Mouse (Mus musculus) embryonic facial prominence, embryonic 11.5 days (tissue): ENCODE results near the gene Pa2g4. TPM values are rescaled to one million over a fixed set of nuclear protein-coding genes. Genes with fewer than 3 reads are reported as not detected.

Experiments used
- microRNA-seq: library from miRNA; unstranded; fragments of <30 nt; microRNA quantifications from one replicate; pipeline ENCODE4, GENCODE M21; 2016; ENCODE audit warnings: borderline number of aligned reads
- polyA plus RNA-seq: library from polyadenylated mRNA; unstranded; fragments of >200 nt; fragmentation: Nextera tagmentation; extraction: Ambion mirVana; gene quantifications from 2 replicates; pipeline ENCODE4 v1.2.1, GENCODE M21; 2014

The Pa2g4 gene
- polyA plus RNA-seq, 1 experiment from 2014 or later, result 268 TPM

Small RNAs within 50 kb of the gene (microRNA-seq; reads per million reads assigned to microRNA genes)
- not detected for gene Gm47275
- not detected for gene Mir6916
- gene Mir6917, result not detected

Other genes with a start within 250 kb of the Pa2g4 start
- gene Cnpy2, start 243.5 kb downstream of the Pa2g4 start, polyA plus RNA-seq, result 288 and 305 TPM in 2 replicates
- gene Cs, start 228.3 kb downstream of the Pa2g4 start, polyA plus RNA-seq, result 246 and 258 TPM in 2 replicates
- 13.2 and 13.5 TPM in 2 replicates for gene Coq10a, start 197.0 kb downstream of the Pa2g4 start, polyA plus RNA-seq
- 9.3 and 10.4 TPM in 2 replicates for gene Ankrd52, start 188.9 kb downstream of the Pa2g4 start, polyA plus RNA-seq
- gene Slc39a5, start 164.8 kb downstream of the Pa2g4 start, polyA plus RNA-seq, result not detected in 2 replicates
- gene Nabp2, start 154.5 kb downstream of the Pa2g4 start, polyA plus RNA-seq, result 92.2 and 99.1 TPM in 2 replicates
- 36.4 and 38.9 TPM in 2 replicates for gene Rnf41, start 154.3 kb downstream of the Pa2g4 start, polyA plus RNA-seq
- gene Smarcc2, start 106.7 kb downstream of the Pa2g4 start, polyA plus RNA-seq, result 103 and 109 TPM in 2 replicates
- 678 and 740 TPM in 2 replicates for gene Myl6, start 71.8 kb downstream of the Pa2g4 start, polyA plus RNA-seq
- gene Myl6b, start 67.3 kb downstream of the Pa2g4 start, polyA plus RNA-seq, result 2.3 and 2.9 TPM in 2 replicates
- 12.5 and 15.8 TPM in 2 replicates for gene Esyt1, start 40.1 kb downstream of the Pa2g4 start, polyA plus RNA-seq
- 13.6 and 15.0 TPM in 2 replicates for gene Zc3h10, start 18.2 kb downstream of the Pa2g4 start, polyA plus RNA-seq
- 3,098 and 3,409 TPM in 2 replicates for gene Rpl41, start 16.7 kb downstream of the Pa2g4 start, polyA plus RNA-seq
- gene Erbb3, start 23.7 kb upstream of the Pa2g4 start, polyA plus RNA-seq, result 10.2 and 10.6 TPM in 2 replicates
- gene Rps26, start 60.8 kb upstream of the Pa2g4 start, polyA plus RNA-seq, result 765 and 782 TPM in 2 replicates
- 3.5 and 4.9 TPM in 2 replicates for gene Ikzf4, start 80.0 kb upstream of the Pa2g4 start, polyA plus RNA-seq
- 12.2 and 15.1 TPM in 2 replicates for gene Suox, start 108.1 kb upstream of the Pa2g4 start, polyA plus RNA-seq
- 71.6 and 74.3 TPM in 2 replicates for gene Rab5b, start 130.3 kb upstream of the Pa2g4 start, polyA plus RNA-seq
- gene Pmel, start 138.2 kb upstream of the Pa2g4 start, polyA plus RNA-seq, result 28.7 and 68.1 TPM in 2 replicates
- gene Cdk2, start 139.0 kb upstream of the Pa2g4 start, polyA plus RNA-seq, result 135 and 146 TPM in 2 replicates
- 5.9 and 8.0 TPM in 2 replicates for gene Dgka, start 178.9 kb upstream of the Pa2g4 start, polyA plus RNA-seq
- gene Pym1, start 181.9 kb upstream of the Pa2g4 start, polyA plus RNA-seq, result 45.9 TPM in 2 replicates
- gene Mmp19, start 224.9 kb upstream of the Pa2g4 start, polyA plus RNA-seq, result 0.21 and 0.24 TPM in 2 replicates
- 33.8 and 35.0 TPM in 2 replicates for gene Dnajc14, start 238.1 kb upstream of the Pa2g4 start, polyA plus RNA-seq
- 14.2 and 14.8 TPM in 2 replicates for gene Tmem198b, start 238.4 kb upstream of the Pa2g4 start, polyA plus RNA-seq